Mouse (Mus musculus) Muller cell, postnatal 12 days (primary cell): ENCODE measurements around the gene Ptprg.
A peak's percentile ranks its signal among the peaks of the same experiment; 100 is the strongest.

Experiments used
- DNase-seq: peaks from one replicate; pipeline ENCODE4 v3.0.0-alpha.2; 2015; ENCODE audit errors: inconsistent ontology term

Gene Ptprg

DNA sequence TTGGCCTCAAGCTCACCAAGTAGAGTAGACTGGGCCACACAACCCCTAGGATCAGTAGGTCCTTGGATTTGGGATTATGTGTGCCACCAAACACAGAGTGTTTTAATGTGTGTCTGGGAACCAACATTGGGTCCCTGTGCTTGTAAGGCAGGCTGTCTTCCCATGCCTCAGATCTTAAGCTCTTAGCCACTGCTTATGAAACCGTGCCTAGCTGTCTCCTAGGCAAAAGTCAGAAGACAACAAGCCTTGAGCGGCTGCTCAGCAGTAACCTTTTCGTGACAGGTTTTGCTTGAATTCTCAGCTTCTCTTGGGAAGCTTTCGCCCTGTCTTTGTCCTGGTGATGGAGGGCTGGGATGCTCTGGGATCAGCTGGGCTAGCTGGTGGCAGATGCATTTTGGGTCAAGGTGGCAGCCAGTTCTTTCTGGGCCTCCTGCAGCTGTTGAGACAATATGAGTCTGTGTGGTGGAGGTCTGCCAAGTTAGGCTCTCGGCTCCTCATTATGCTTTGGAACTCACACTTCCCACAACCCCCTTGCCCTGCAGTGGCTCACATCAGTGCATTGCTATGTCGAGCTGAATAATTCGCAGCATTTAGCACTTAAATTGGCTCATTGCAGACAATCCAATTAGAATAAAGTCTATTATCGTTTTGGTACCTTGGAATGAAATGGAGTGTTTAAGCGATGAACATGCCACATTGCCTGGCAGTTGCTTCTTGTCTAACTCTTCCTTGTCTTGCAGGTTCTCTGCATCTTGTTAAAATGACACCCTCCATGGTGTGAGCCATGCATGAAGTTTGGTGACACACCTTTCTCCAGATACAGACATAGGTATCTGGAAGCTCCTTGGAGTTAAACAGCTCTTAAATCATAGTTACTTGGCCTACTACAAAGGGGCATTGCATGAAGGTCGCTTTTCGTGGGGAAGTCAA is 321.9 kb downstream of the Ptprg start:
- peak; percentile 93 for DNase-seq

DNA sequence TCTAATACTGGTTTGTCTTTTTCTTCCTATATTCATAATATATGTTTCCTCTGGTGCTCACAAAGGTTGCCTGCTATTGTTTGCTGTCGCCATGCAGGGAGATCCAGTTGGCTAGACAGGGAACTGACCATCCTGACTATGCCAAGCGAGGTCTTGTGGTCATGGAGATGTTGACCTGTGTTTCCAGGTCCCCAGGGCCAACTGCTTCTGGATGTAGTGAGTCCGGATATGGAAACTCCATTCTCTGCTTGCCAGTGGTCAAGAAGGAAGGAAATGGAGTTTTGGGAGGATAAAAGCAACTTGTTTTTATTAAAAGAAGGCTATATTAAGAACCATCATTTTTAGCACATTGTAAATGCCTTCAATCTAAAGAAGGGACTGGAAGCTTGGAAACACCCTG is 327.8 kb downstream of the Ptprg start:
- no peak for DNase-seq

DNA sequence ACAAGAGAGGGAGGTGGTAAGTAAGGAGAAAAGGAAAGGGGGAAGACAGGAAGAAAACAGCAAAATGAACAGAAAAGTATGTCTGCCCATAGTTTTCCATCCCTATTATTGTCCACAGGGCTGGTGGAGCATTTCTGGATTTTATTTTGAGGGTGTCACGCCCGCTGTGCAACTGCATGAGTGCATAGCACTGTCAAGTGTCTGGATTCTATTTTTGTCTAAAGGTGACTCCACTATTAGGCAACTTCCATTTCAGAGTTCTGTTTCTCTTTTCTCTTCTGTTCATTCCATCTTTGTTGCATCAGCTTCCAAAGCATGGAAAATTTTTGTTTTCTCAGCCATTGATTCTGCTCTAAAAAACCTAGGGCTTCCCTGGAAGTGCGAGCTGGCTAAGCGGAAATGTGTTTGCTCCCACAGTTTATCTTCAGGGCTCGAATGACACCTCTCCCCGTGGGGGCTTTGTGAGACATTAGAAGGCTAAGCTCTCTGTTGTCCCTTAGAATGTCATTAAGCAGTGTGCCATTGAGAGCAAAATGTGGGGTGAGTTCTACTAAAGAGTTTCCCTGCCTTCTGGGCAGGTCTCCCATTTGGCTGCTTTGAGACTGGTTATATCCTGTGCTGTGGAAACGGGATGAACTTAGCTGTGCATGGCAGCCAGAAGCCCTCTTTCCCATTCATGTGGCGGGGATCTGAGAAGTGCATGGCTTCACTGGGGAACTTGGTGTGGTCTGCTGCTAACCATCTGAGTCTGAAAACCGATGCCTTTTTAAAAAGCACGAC is 330.0 kb downstream of the Ptprg start:
- DNase-seq, result peak; percentile 66

DNA sequence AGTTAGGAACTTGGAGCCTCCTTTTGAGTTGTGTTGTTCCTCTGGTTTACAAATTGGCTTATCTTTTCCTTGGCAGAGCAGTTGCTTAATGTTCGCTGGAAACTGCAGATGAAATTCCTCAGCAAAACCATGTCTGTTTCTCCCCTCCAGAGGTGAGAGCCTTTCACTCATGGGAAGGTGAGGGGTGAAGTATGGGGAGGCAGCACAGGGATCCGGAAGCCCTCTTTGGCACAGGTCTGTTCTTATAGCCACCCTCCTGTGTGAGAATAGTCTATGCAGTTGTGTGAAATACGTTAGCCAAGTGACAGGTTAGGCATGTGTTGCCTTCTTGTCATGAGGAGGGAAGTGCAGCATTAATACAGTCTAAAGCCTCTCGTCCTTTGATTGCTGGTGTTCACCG is 330.7 kb downstream of the Ptprg start:
- DNase-seq, result no peak

DNA sequence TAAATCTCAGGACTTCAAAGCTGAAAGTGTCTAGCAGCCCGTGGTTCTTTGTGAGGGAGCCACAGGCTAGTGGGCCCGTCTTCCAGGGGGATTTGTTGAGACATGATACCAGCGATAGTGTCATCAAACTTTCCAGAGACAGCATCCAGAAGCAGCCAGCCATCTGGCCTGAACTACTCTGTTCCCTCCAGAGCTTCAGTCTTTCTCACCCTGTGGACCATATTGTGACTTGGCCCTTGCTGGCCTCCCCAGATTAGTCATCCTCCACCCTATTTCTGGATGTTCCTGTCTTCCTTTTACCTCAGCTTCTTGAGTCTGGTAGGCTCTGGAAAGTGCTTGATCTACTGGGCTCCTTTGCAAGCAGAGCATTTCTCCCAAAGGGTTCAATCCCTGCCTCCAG is 333.1 kb downstream of the Ptprg start:
- DNase-seq, result no peak

DNA sequence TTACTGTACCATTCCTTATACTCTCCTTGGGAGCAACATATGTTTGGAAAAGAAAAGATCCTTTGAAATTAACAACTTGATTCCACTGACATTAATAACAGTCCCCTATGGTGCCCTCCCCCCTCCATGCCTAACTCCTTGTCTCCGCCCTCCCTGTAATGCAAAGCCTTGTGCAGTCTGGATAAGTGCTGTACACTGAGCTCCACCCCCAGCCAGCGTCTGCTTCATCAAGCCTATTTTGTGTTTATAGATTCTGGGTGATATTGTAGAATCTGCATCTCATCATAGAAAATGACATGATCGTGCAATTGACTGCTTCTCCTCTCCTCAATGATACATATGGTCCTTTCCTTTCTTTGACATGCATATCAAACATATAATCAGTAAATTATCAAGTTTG is 337.6 kb downstream of the Ptprg start:
- no peak for DNase-seq

DNA sequence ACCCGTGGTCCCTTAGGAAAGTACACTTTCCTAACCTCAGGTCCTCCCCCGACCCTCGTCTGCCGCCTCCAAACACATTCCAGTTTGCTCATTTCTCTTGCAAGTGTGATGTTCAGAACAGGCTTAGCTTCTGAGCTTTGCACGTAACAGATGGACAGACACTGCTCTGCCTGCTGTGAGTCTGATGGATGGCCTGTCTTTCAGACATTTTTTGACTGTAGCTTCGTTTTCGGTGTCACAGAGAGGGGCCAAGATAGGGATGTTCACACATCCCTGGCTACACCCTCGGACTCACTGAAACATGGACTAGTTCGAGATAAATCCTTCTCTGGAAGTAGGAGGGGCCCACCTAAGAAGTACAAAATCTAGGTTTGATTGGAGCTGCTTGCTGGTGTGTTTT is 339.3 kb downstream of the Ptprg start:
- DNase-seq, result no peak

DNA sequence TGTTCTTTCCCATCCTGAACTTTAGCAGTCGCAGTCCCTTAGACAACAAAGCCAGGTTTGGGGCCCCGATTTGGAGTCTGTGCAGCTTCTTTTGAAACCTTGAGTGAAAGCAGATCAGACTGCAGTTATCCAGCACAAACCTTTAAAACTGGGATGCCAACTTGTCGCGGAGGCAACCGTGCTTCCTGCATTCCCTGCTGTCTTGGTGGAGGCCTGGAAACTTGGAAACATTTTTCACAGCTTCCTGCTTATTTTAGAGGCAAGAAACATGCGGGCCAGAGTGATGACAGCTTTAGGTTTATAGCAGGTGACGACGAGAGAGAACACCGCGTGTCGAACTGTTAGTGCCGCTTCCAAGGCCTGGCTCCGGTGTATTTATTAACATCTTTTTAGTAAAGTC is 342.2 kb downstream of the Ptprg start:
- DNase-seq, result no peak

DNA sequence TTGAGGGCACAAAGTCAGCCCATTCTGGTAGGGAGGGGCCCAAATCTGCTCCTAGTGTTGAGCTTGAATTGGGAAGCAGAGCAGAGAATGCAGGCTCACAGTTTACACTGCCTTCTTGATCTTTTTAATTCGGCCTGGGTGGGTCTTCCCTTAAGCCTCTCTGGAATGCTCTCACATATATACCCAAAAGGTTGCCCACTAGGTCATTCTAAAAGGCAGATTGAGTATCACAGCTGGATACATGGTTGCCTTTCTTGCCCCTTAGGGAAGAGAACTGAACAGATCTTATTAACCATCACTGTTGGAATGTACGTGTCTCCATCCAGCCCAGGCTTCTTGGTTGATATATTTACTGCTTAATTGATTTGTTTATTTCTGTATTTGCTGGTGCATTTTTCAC is 349.5 kb downstream of the Ptprg start:
- no peak for DNase-seq

DNA sequence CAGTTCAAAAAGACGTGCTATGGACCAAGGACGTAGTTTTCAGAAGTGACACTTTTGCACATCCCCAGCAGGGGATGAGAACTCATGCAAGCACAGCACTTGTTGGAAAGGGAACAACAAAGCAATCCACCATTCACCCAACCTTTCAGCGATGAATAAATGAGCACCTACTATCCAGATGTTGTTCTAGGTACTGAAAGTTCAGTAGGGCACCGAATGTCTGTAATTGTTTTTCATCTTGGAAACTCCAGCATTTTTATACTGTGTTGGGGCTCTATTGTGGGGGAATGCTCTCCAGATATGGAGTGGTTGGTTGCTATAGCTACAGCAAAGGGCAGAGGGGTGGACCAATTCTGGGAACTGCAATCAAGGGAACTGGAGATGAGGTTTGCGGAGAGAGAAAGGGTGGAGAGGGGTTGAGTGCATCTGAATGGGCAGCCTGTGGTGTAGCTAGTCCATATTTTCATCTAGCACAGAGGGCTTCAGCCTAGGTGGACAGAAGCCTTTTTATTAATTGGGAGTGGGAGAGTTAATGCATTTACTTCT is 352.9 kb downstream of the Ptprg start:
- DNase-seq, result no peak

DNA sequence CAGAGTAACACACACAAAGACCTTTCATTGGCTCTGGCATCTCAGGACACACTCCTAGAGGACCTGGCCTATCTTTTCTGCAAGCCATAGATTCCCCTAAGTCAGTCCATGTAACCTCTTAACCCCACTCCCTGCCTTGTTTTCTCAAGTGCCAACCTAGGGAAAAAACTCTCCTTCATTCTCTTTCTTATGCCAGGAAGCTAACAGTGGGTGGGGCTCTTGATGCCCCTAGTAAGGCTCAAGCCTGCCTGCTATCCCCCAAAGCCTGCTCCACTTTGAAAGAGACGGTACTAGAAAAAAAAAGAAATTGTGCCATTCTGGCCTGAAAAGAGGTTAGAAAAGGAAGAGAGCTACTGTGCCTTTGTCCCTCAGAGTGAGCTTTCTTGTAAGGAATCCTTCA is 358.9 kb downstream of the Ptprg start:
- DNase-seq, result no peak

DNA sequence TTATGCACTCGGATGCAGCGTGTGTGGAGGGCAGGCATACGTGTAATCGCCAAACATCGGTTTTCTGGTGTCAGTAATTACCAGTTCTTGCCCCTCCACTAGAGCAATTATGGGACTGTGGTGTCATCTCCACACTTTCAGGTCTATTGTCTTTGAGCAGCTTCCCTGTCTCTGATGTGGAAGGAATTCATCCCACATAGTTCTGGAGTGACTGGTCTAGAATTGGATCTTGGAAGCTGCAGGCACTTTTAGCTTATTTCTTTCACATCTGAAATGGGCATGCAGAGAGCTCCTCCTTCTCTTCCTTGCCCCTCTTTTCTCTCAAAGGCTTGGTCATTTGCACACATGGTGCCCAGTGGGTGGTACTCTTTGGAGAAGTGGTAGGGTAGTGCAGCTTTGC is 363.9 kb downstream of the Ptprg start:
- DNase-seq, result peak; percentile 89

DNA sequence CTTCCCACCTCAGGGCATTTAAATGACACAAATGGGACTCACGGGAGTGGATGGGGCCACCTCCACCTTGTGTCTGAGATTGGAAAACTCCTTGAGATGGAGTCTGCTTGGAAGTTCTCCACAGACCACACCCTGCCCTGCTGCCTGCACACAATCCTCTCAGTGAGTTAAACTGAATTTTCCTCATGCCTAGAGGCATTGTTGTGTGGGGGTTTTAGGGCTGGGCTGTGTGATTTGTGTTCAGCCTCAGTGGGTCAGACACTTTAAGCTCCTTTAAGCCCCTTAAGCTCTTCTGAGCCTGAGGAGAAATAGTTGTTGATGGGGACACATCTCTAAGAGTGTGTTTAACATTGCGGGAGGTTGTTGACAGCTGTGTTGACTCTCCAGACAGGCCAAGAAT is 375.2 kb downstream of the Ptprg start:
- no peak for DNase-seq

DNA sequence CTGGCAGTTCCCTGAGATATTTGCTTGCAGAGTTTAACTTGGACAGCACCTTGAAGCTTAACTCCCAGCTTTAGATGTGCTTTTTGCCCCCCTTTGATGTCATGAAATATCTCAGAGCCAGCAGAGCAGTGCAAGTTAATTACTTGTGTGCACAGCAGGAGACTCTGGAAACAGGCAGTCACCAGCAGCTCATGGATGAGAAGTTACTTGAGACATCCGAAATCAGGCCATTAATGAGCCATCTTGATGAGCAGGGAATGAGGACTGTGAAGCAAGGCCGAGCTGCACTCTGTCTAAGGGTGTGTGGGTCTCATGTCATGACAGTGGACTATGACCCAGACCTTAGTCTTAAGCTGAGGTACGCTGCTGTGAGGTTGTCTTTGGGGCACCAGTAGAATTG is 379.2 kb downstream of the Ptprg start:
- peak; percentile 71 for DNase-seq

DNA sequence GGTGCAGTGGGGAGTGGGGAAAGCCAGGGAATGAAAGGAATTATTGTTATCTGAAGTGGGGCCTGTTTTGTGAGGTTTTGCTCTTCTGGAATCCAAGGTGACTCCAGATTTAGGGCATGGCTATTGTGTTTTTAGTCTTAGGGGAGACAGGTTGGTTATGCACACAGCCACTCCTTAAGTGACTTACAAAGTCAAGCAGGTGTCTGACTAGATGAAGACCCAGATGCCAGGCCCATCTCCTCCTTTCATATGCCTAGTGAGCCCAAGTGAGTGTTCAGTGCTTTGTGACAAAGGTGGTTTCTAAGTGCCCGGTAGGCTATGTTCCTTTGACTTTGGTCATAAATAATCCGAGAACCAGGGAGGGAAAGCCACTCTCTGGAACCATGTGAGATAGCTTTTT is 381.2 kb downstream of the Ptprg start:
- no peak for DNase-seq

DNA sequence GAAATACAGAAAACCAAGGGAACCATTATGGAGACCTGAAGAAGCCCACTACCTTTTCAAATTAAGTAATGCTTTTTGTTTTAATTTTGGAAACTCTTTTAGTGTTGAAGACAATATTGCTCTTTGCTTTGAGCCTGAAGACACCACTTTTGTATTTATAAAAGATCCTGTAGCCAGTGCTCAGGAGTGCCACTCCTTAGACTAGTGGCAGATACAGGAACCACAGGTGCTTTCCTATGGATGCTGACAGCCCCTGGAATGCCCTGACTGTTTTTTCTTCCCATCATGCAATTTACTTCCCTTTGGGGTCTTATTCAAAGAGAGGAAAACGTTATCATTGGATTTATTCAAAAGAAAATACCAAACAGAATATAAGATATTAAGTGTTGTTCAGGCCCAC is 381.9 kb downstream of the Ptprg start:
- DNase-seq, result no peak

DNA sequence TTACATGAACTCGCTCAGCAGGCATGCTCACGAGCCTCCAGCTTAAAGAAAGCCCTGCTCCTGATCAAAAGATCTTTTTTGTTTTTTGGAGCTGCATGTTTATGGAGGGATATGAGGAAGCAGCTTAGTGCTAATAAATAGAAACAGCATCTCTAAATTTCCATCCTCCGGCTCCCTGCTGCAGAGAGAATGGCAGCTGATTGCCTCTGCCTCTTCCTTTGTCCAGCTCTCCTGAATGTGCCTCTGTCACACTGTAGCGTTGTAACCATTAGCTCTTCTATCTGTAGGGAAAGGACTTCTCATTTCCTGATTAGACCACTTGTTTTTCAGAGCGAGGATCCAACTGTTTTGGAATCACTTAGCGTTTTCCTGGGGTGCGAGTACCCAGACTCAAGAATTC is 382.4 kb downstream of the Ptprg start:
- no peak for DNase-seq

DNA sequence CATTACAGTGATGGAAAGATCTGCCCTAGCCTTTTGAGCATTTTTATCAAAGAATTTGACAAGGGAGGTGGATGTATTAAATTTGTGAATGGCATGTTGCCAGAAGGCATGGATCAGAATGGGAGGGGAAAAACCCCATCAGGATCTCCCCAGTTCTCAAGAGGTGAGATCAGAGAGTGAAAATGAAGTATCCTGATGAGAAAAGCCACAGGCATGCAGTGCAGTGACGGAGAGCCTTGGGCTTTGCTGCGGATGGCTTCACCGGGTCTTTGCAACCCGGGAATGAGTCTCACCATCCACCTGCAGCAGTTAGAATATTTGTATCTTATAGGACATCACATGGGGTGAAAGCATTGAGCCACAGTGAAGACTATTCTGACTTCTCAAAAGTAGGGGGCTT is 385.6 kb downstream of the Ptprg start:
- DNase-seq, result peak; percentile 48

DNA sequence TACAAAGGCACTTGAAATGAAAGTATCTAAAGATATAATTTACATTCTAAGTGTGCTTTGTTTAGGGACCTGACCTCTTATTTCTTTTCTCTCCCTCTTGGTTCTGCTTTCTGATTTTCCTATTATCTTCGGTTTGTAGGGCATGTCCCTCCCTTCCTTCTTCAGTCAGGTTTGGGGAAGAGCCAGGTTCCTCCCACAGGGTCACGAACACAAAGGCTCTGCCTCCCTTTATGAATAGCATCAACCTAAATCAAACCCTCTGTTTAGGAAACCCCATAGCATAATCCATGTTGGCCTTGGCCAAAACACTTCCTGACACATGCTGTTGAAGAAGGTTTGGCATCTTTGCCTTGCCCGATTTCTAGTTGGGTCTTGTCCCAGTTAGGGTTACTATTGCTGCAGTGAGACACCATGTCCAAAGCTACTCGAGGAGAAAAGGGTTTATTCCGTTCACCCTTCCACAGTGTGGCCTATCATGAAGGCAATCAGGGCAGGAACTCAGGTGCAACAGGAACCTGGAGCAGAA is 388.7 kb downstream of the Ptprg start:
- peak; percentile 51 for DNase-seq

DNA sequence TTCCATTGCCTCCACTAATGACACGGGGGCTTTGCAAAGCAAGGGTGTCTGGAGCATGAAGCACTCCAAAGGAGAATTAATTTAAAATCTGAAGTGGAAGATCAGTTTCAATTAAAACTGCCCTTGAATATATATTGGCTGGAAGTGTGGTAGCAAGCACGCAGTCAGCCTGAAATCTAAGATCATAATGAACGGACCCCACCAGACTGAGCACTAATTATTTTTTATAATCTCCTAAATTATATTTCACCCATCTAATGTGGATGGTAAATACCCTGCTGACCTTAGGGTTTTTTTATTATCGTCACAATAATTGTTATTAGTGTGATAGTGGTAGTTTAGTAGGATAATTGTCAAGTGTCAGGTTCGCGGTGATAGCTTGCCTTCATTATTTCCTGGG is 397.0 kb downstream of the Ptprg start:
- DNase-seq, result no peak

DNA sequence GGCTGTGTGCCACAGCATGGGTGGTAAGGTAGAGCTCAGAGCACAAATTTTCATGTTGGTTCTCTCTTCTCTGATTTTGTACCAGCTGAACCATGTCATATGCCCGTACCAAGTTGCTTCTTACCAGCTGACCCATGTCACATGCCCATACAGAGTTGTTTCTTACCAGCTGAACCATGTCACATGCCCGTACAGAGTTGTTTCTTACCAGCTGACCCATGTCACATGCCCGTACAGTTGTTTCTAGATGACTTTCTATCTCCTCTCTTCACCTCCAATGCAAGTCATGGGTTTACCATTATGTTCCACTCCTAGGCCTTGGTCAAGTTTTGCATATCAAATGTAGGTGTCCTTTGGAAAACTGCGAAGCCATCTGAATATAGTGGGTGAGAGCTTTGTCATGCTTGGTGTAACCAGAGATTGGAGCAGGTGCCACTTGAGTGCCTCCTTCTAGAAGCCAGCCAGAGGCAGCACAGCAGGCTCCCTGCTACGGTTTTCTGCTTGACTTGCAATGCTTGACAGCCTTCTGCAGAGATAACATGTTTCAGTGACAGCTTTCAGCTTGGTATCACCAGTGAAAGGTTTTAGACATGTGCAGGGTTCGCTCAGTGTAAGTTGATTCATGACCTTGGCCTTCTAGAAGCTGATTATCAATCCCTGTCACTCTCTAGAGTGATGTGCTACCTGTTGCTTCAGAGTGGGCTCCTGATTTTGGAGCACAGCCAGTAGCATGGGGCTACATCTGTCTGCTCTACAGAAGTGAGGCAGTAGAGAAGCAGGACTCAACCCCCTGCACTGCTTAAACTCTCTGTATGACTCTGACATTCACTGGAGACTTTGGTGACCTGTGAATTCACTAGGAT is 401.9 kb downstream of the Ptprg start:
- DNase-seq, result no peak
